Mouse (Mus musculus) heart, postnatal 4 days (tissue): ENCODE data around the gene Fignl2. TPM values are rescaled to one million over a fixed set of nuclear protein-coding genes. Genes with fewer than 3 reads are reported as not detected.
A peak's percentile ranks its signal among the peaks of the same experiment; 100 is the strongest.

ENCODE experiments used
- DNase-seq: peaks from one replicate; pipeline ENCODE4 v3.0.0; 2021
- total RNA-seq, 2 experiments: library from RNA; stranded (reverse); gene quantifications; 2 replicates each; pipeline ENCODE4 v1.2.3; 2021

Fignl2 gene
- total RNA-seq, 2 experiments from 2014 or later: 3.2 to 4.2 TPM

DNA sequence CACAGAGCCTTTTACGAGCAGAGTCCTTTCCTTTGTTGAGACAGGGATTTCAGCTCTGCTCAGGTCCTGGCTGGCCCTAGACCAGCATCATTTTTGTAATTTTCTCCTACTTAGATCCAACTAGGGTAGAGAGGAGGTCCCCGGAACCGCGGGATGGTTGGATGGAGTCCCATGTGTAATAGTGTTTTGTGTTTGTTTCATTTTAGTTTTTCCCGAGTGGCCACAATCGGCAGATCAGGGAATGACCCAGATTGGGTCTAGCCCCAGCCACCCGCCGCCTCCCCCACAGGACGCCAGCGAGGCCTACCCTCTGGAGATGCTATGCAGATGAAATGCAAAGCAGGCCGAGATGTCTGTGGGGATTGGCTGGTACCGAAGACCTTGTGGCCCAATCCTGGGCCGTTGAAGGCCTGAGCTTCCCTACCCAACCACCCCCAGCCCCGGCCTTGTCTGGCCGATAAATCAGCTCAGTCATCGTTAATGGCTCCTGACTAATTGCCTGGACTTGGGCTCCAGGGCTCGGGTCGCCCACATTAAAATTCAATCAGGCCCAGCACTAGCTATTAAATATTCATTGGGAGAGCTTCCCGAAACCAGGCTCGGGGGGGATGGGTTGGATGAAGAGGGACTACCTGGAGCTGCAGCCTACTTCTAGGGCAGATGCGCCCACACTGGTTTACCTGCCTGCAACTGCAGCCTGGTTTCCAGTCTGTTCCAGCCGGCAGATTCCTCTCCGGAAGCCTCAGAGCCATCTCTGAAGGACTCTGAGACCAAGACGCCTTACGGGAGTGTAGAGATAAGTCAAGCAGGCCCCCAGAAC lies 14.7 kb upstream of the Fignl2 start:
- DNase-seq: no peak

DNA sequence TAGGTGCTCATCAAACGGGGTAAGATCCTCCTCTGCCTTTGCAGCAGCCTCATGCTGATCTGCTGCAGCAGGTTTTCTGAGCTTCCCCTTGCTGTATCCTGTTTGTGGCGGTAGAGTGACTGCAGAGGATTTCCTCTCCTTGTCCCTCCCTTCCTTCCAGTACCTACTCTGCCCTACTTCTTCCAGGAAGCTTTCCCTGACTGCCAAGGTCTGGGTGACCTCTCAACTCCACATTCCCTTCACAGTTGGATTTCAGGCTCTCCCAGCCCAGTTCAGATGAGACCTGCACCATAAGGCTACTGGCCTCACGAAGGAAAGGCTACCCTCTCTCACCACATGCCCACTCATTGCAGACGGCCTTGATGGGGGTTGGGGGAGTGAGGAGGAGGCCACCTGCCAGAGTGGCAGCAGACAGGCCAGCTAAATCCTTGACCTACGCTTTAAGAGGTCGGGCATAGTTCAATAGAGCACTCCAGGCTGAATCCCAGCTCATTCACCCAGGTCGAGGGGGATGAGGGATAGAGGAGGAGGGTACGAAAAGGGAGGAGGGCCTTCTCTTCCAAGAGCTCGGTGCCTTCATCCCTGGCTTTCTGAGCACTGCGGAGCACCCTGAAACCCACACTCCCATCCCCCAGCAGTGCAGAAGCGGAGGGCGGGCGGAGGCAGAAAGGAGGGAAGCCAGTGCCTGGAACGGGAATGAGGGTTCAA lies 13.9 kb upstream of the Fignl2 start:
- no peak for DNase-seq

DNA sequence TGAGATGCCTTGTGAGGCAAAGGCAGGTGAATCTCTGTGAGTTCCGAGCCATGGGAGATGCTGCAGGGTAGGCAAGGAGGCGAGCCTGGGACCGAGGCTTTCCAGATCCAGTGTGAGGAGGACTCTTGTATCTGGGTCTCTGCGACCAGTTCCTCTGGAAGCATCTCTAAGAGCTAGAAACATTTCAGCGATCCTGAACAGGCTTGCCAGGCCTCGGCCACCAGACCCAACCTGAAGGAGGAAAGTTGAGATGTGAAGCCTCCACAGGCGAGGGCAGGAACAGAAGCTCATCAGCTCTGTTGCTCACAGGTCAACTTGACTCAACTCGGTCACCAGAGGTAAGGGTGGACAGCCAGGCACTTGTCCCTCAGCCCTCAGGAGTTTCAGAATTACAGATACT lies 13.2 kb upstream of the Fignl2 start:
- DNase-seq: no peak

DNA sequence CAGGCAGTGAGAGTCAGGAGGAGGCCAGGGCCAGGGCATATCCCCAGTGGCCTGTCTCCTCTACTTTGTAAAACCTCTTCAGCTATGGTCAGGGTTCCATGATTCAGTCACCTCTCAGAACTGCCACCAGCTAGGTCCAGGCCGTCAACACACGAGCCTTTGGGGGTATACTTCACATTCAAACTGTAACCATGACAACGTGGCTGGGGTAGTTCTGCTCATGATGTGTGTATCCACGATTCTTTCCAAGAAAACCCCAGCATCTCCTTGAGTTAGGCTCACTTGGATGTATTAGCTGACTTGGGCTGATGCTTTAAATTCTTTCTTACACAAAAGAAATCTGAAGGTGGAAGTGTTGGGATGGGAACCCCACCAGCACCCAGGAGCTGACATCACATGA lies 9.9 kb upstream of the Fignl2 start:
- no peak for DNase-seq

DNA sequence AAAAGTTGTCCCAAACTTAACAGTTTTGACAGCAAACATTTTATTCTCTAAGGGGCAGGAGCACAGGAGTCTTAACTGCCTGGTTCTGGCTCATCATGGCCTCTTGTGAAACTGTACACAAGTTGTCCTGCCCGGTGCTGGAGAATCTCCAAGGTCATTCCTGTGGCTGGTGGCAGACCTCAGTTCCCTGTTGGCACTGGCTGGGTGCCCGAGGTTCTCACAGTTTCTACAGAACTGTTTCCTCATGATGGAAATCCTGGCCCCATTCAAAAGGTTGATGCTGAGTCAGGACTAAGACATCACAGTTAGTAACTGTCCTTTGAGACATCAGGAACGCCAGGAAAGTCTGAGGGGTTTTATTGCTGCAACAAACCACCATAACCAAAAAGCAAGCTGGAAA lies 8.6 kb upstream of the Fignl2 start:
- peak; percentile 36 for DNase-seq

DNA sequence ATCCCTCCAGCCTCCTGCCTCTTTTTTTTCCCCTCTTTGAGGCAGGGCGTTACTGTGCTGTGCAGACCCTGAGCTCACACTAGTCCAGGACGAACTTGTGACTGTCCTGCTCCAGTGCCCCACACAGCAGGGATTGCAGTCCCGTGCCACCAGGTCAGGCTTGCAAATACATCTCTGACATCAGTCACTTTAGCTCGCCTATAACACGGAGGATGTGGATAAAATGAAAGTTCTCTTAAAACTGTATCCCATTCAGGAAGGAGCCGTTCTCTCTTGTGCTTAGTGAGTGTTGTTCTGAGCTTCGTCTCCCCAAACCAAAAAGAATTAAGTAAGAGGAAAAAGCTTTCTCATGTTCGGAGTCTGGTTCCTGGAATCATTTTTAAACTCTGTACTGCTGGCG lies 8.1 kb upstream of the Fignl2 start:
- DNase-seq: no peak

DNA sequence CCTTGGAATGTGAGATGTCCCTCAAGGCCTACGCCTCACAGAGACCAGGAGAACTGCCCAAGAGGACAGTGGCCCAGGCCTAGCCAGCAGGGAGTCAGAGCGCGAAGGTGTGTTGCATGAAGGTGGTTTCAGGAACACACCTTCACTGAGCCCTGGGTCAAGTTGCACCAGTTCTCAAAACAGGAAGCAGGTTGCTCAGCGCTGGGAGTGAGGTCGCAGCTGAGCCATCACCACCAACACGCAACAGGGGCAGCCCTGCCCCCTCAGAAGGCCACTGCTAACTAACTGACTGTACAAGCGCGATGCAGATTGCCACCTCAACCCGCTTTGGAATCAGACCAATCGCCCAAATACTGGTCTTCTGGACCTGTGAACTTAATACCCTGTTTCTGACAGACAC lies 6.1 kb upstream of the Fignl2 start:
- no peak for DNase-seq

DNA sequence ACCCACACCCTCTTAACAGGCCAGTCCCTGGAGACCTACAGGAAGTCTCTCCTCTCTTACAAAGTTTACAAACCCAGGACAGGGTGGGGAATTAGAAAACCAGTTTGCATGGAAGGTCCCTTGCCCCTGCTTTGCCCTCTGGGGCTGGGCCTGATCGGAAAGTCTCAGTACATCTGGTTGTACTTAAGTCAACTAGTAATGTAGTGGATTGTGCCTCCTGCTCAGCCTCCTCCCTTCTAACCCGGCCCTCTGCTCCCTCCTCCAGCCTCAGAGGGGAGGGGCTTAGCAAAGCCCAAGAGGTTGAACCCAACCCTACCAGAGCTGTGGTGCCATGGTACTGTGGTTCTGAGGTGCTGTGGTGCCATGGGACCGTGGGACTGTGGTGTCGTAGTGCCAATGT lies 3.9 kb upstream of the Fignl2 start:
- no peak for DNase-seq

DNA sequence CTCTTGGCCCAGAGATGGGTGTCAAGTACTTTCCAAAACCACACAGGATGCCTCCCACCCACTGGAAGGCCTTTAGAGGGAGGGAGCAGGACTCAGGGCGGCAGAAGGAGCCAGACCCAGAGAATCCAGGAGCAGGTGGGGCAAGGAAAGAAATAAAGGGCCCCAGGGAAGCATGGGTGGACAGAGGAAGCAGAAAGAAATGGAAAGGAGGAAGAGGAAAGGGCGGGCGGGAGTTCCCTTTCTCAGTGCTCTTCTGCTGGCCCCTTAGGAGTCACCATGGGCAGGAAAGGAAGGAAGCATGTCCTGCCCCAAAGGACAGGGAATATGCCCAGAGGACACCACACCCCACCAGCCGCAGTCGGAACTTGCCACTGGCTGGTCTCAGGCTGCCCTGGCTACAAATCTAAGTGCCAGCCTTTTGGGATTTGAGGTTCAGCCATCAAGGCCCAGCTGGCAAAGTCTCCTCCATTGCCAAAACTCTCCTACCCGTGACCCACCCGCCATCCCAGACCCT lies 2.7 kb upstream of the Fignl2 start:
- DNase-seq: no peak

DNA sequence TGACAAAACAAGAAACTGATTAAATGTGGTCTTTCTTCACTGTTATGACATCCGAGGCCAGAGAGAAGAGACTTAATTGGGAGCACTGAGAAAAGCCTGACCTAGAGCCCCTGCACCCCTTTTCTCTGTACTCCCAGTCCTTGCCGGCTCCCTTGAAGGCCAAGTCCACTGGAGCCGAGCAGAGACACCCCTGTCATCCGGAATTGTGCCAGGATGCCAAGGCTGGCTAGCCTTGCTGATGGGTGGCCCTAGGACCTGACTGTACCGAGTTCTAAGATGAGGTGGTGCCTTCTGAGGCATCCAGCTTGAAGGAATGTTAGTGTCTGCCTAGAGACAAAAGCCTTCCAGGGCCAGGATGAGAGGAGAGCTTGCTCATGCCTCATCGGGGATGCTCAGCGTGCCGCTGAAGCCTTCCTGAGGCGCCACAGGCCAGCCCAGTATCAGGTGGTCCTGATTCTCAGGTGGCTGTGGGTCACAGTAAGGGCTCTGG lies 1.7 kb upstream of the Fignl2 start:
- no peak for DNase-seq

DNA sequence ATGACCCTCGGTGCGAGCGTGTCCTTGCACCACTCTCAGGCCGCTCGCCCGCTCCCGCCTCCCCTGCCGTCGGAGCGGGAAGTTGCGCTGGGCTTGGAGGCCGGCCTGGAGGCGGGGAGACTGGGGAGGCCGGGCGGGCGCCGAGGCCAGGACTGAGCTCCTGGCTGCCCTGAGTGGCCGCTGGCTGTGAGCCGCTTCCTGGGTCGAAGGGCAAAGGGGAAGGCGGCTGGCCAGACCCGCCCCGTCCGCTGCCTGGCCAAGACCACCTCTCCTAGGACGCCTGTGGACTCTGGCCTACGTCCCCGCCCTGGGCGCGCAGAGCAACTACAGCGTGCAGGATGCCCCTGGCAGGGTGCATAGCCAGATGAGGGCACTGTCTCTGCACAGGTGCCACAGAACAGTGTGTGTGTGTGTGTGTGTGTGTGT lies 377 bp upstream of the Fignl2 start:
- peak; percentile 85 for DNase-seq

DNA sequence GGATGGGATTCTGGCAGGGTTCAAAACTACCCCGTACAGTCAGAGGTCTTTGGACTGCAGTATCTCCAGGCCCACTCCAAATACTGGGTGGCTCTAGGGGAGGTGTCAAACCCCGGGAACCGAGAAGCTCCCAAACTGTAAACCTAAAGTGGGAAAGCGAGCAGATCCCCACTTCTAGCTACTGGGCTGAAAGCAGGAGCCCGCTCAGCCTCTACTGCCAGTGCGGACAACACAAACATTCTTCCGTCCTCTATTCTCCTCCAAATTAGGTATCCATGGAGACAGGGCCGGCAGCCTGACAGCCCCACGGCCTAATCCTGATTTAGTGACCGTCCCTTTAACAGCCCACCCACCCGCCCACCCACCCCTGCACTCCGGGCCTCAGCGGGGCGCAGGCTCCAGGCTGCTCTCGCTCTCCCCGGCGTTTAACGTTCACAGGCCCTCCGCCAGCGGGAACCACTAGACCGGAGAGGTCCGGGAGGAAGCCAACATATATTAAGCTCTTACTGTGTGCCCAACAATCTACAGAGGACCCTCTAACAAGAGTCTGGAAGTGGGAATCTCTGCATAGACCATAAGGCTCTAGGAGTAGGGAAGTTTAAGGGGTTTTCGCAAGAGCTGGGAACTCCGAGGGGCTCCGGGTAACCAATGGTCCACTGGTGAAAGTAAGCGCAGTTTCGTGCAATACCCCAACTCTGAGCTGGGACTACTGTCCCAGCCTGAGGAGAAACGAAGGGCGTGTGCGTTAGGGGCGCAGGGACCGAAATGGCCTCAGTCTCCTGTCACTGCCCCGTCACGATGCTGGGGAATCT lies 1.2 kb downstream of the Fignl2 start:
- no peak for DNase-seq

DNA sequence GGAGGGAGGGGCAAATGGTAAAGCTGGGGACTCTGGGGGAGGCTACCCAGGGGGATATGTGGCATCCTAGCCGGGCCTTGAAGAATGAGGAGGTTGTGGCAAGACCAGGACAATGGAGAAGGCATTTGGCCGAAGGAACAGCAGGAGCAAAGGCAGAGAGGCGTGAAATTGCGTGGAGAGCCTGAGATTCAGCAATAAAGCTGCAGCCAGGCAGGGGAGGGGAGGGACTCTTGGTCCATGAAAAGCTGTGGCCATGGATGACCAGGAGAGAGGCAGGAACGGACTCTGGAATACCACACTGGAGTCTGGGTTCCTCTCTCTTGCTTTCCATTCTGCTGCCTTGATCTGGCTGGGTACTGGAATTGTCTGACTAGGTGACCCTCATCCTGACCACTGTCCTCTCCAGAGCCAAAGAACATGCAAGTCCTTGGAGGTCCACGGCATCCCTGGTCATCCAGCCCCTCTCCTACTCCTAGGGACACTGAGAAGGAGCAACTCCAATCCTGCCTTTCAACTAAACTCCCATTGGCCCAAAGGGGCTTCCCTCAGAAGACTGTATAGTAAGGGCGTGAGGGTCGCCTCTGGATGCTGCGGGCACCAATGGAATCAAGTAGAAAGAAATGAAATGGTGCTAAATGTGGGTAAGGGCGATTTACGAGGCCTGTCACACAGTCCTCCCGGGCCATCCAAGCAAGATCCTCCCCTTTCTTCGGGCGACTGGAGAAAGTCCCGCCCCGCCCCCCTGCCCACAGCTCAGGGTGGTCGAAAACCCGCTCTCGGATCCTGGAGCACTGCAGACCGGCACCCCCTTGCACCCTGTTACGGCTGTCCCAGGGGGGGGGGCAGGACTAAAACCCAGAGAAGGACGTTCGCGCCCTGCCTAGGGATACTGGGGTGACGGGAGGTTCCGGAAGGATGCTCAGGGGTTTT lies 2.0 kb downstream of the Fignl2 start:
- no peak for DNase-seq

DNA sequence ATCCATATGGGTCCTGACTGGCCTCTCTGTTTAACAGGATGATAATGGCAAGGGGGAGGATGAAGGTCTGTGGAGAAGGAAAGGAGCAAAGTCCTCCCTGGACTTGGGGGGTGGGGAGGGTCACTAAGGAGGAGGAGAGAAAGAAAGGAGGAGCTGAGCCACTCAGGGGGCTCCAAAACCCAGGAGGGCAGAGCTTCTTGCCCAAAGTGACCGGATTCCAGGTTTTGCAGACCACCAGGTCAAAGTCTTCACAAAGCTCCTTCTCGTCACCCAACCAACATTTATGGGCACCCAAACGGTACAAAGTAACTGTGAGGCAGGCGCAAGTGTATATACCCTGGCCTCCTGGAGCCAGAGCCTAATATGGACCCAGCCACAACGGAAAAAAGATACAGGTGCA lies 2.7 kb downstream of the Fignl2 start:
- no peak for DNase-seq

DNA sequence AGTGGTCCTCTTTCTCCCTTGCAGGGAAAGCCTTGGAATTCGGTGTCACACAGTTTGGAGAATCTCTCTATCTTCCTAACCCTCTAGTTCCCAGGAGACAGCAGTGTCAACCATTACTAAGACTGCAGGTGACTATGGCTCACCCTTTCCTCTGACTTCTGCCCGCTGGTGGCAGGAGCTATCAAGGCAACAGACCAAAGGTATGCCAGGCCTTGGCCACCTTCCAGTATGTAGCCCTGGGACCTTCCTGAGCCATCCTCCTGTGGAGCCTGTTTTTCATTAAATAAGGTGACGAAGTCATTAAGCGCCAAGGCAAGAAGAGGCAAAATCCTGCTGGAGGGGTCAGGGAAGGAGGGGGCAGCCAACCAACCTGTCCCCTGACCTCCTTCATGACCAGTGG lies 3.2 kb downstream of the Fignl2 start:
- no peak for DNase-seq

DNA sequence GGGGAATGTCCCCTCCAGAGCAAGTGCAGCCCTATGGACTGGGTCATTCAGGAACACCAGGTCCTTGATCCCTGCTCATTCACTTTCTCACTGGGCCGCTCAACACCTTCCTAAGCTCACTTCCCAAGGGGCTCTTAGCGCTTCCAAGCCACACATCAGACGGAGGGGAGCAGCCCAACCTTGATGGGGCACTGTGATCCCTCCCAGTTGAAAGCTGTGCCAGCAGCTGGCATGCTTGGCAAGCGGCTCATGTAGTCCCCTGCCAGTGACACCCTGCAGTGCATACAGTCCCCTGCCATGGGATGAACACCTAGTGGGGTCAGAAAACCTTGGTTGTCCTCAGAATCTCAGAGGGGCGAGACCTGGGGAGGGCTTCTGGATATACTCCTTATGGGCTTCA lies 4.3 kb downstream of the Fignl2 start:
- DNase-seq: no peak

DNA sequence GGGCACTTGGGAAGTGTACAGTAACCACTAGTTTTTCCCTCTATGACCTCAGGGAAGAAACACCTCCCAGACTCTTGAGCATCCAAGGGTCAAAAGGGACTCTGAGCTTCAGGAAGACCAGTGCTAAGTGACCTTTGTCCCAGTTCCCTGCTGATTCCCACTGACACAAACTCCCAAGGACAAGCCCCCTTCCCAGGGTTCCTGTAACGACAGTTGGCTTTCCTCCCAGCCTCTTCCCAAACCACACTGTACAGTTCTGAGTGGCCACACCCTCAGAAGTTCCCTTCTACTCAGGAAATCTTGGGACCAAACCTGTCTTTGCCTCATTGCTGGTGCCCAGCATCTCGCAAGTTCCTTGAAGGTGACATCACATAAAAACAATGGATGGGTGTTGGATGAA lies 5.6 kb downstream of the Fignl2 start:
- no peak for DNase-seq

DNA sequence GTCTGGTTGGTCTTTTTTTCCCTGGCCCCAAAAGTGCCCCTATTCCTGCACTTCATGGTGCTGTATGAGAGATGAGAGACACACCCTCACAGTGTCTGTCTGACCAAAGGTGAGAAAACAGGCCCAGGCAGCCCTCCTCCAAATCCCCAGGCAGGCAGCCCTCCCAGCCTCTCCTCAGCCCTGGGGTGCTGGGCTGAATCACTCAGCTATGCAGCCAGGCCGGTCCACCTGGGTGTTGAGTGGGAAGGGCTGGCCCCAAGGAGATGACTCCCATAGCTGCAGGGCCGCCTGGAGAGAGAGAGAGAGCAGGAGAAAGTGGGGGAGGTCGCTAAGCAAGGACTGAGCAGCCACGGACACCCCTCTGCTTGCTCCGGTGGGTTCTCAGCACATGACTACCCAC lies 7.6 kb downstream of the Fignl2 start:
- DNase-seq: no peak

DNA sequence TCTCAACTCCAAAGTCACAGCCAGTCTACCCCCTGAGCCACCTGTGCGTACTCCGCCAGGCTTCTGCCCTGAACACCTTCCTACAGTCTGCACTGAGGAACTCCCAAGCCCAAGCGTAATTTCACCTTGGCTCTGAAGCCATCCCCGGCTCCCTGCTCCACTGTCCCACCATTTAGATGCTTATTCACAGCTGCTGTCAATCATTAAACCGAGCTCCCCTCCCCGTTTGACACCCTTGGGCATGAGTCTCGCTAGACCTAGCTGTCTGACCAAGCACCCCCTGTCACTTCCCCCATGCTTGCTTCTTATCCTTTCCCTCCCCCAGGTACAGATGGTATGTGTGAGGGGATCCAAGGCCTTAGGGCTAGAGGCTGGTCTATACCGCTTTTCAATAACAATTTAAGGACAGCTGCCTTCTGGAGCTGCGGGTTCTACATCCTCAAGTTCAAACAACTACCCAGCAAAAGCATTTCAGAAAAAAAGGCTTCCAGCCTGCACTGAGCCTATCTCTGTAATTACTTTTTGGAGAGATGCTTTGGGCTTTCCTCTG lies 8.7 kb downstream of the Fignl2 start:
- DNase-seq: no peak

DNA sequence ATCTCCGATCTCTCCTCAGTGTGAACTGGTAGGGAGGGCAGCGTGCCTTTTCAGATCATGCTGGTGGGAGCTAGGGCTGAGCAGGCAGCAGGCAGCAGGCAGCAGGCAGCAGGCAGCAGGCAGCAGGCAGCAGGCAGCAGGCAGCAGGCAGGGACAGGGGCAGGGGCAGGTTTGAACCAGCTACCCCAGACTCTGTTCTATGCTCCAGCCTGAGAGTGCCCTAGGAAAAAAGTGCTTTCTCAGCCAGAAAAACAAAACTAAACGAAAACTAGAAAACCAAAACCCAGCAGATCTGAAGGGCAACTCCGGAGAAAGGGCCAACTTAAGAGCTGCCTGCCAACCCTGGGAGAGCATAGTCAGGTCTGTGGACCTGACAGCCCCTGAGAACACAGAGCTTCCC lies 9.7 kb downstream of the Fignl2 start:
- DNase-seq: no peak

DNA sequence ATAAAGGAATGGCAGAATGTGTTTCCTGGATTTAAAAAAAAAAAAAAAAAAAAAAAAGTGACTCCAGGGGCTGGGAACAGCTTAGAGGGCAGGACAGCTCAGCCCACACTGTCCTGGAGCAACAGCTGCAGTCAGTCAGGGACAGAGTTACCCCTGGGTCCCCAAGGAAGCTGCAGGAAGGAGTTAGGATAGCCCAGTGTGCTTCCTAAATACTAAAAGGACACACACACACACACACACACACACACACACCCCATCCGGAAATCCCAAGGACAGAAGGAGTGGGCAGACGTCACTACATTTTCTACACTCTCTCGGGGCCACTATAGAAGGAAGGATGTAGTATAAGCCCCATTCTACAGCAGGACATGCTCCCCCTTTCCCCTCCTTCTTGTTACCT lies 10.3 kb downstream of the Fignl2 start:
- peak; percentile 51 for DNase-seq
